Mouse (Mus musculus): Measurements from ENCODE around the gene 2810459M11Rik. TPM values are rescaled to one million over a fixed set of nuclear protein-coding genes. Genes with fewer than 3 reads are reported as not detected.

Gene 2810459M11Rik
- polyA plus RNA-seq, 1 experiment from 2014 or later = 2.0 TPM

GRCm38 (mm10) chr1:86053198-86053921 lies 7.7 kb downstream of the 2810459M11Rik start:
- 74% methylated on average over 12 of the region's 12 CpGs for WGBS
- DNase-seq (no peak), ATAC-seq (ENCODE audit: insufficient read depth) (no peak)
- Histone ChIP-seq H3K9ac (no peak overlapping the region), H3K4me1 (ENCODE audit: insufficient read depth) (no peaks in the 10 kb centered on the region), H3K9me3 (ENCODE audit: low read depth, low read length) (no peaks in the 10 kb centered on the region), H3K4me2 (no peak overlapping the region), H3K27ac (ENCODE audit: low read depth) (no peak overlapping the region), H3K4me3 (ENCODE audit: low read depth, low read length) (no peak overlapping the region), H3K36me3 (ENCODE audit: insufficient read depth) (no peaks in the 10 kb centered on the region), H3K27me3 (ENCODE audit: insufficient read depth, low read length) (peaks cover 3% of the 10 kb centered on the region; the same call in 1 of the 2 replicates)
- TF ChIP-seq CTCF (IDR thresholded peaks at IDR 0.05; ENCODE audit: low read depth) = no peak

GRCm38 (mm10) chr1:86054943-86055342 lies 9.3 kb downstream of the 2810459M11Rik start:
- Histone ChIP-seq H3K9me3 (ENCODE audit: low read depth, low read length) (no peaks in the 10 kb centered on the region), H3K4me3 (ENCODE audit: low read depth, low read length) (no peak overlapping the region), H3K9ac (no peak overlapping the region), H3K27ac (ENCODE audit: low read depth) (no peak overlapping the region), H3K4me2 (no peak overlapping the region), H3K27me3 (ENCODE audit: insufficient read depth, low read length) (no peaks in the 10 kb centered on the region), H3K36me3 (ENCODE audit: insufficient read depth) (no peaks in the 10 kb centered on the region), H3K4me1 (ENCODE audit: insufficient read depth) (no peaks in the 10 kb centered on the region)
- ATAC-seq (ENCODE audit: insufficient read depth) = no peak
- no peak for TF ChIP-seq CTCF (IDR thresholded peaks at IDR 0.05; ENCODE audit: low read depth)
- no peak for DNase-seq
- 61% methylated on average over 3 of the region's 3 CpGs for WGBS

- DNase-seq = no peak
- ATAC-seq (ENCODE audit: insufficient read depth) = no peak
- 78% methylated on average over 4 of the region's 4 CpGs for WGBS
Observed at GRCm38 (mm10) chr1:86056284-86056683, 10.6 kb downstream of the 2810459M11Rik start.

GRCm38 (mm10) chr1:86058856-86059769 lies 13.4 kb downstream of the 2810459M11Rik start:
- peak; percentile 97 for DNase-seq
- H3K36me3 ChIP-seq (ENCODE audit: insufficient read depth) = no peaks in the 10 kb centered on the region
- peak overlapping the region; percentile 64 for H3K4me2 ChIP-seq
- peak overlapping the region; percentile 30 for H3K4me3 ChIP-seq (ENCODE audit: low read depth, low read length)
- H3K27ac ChIP-seq (ENCODE audit: low read depth) = no peak overlapping the region
- H3K4me1 ChIP-seq (ENCODE audit: insufficient read depth) = no peaks in the 10 kb centered on the region
- ATAC-seq (ENCODE audit: insufficient read depth) = peak; percentile 85
- H3K27me3 ChIP-seq (ENCODE audit: insufficient read depth, low read length) = no peaks in the 10 kb centered on the region
- peak; percentile 89 for TF ChIP-seq CTCF (IDR thresholded peaks at IDR 0.05; ENCODE audit: low read depth)
- H3K9me3 ChIP-seq (ENCODE audit: low read depth, low read length) = no peaks in the 10 kb centered on the region
- H3K9ac ChIP-seq = peak overlapping the region; percentile 36
- 10% methylated on average over 21 of the region's 21 CpGs for WGBS

More at GRCm38 (mm10) chr1:86056284-86056683, 10.6 kb downstream of the 2810459M11Rik start:
- H3K4me1 ChIP-seq (ENCODE audit: insufficient read depth) = no peaks in the 10 kb centered on the region
- H3K4me3 ChIP-seq (ENCODE audit: low read depth, low read length) = no peak overlapping the region
- no peaks in the 10 kb centered on the region for H3K9me3 ChIP-seq (ENCODE audit: low read depth, low read length)
- H3K4me2 ChIP-seq = no peak overlapping the region
- no peaks in the 10 kb centered on the region for H3K27me3 ChIP-seq (ENCODE audit: insufficient read depth, low read length)
- H3K27ac ChIP-seq (ENCODE audit: low read depth) = no peak overlapping the region
- TF ChIP-seq CTCF (IDR thresholded peaks at IDR 0.05; ENCODE audit: low read depth) = no peak
- H3K9ac ChIP-seq = no peak overlapping the region
- no peaks in the 10 kb centered on the region for H3K36me3 ChIP-seq (ENCODE audit: insufficient read depth)

GRCm38 (mm10) chr1:86062523-86062922 lies 16.9 kb downstream of the 2810459M11Rik start:
- H3K4me2 ChIP-seq = no peak overlapping the region
- no peaks in the 10 kb centered on the region for H3K36me3 ChIP-seq (ENCODE audit: insufficient read depth)
- no peak overlapping the region for H3K4me3 ChIP-seq (ENCODE audit: low read depth, low read length)
- H3K4me1 ChIP-seq (ENCODE audit: insufficient read depth) = 0 out of 2 replicates have a peak, but pooled peaks cover 6% of the 10 kb centered on the region
- H3K9ac ChIP-seq = no peak overlapping the region
- DNase-seq (no peak), ATAC-seq (ENCODE audit: insufficient read depth) (no peak)
- no peak for TF ChIP-seq CTCF (IDR thresholded peaks at IDR 0.05; ENCODE audit: low read depth)
- no peaks in the 10 kb centered on the region for H3K27me3 ChIP-seq (ENCODE audit: insufficient read depth, low read length)
- no peaks in the 10 kb centered on the region for H3K9me3 ChIP-seq (ENCODE audit: low read depth, low read length)
- 86% methylated on average over 6 of the region's 6 CpGs for WGBS
- no peak overlapping the region for H3K27ac ChIP-seq (ENCODE audit: low read depth)

- Histone ChIP-seq H3K27me3 (ENCODE audit: insufficient read depth, low read length) (no peaks in the 10 kb centered on the region), H3K4me1 (ENCODE audit: insufficient read depth) (0 out of 2 replicates have a peak, but pooled peaks cover 6% of the 10 kb centered on the region), H3K4me2 (peak within 1 kb of the TSS; percentile 89), H3K36me3 (ENCODE audit: insufficient read depth) (no peaks in the 10 kb centered on the region), H3K9me3 (ENCODE audit: low read depth, low read length) (no peaks in the 10 kb centered on the region), H3K27ac (ENCODE audit: low read depth) (peak within 1 kb of the TSS; percentile 67), H3K4me3 (ENCODE audit: low read depth, low read length) (peak within 1 kb of the TSS; percentile 99), H3K9ac (peak within 1 kb of the TSS; percentile 98)
- peak; percentile 87 for TF ChIP-seq CTCF (IDR thresholded peaks at IDR 0.05; ENCODE audit: low read depth)
- under 1% methylated on average over 47 of the region's 47 CpGs for WGBS
- DNase-seq (peak; percentile 96), ATAC-seq (ENCODE audit: insufficient read depth) (peak; percentile 96)
Observed at GRCm38 (mm10) chr1:86064271-86064991, 18.8 kb downstream of the 2810459M11Rik start, which contains the start of gene Psmd1. TSS of gene Psmd1 (plus strand) at chr1:86064387.
